Mouse (Mus musculus) hindbrain, postnatal 0 days (tissue): ENCODE measurements at regions not wholly inside any gene's neighbourhood (a gene's known extent, or its start where the extent isn't known, plus 50 kb on each side); places are given as distances from the start of the nearest gene placed in this dataset.

Source experiments
- ATAC-seq: fragments of 200-750 bp; cut with Nextera tagmentation; 2 replicates; pipeline ENCODE4 v1.8.0; 2017; ENCODE audit warnings: mild to moderate bottlenecking, moderate TSS enrichment, moderate library complexity
- DNase-seq: peaks from one replicate; pipeline ENCODE4 v3.0.0-alpha.2; 2015; ENCODE audit warnings: low spot score
- H3K27ac ChIP-seq: fragments of 300-500 bp; sonication (generic); 2 replicates; pipeline ENCODE4 v1.5.1; 2014; ENCODE audit warnings: mild to moderate bottlenecking
- H3K27me3 ChIP-seq: fragments of 300-500 bp; sonication (generic); 2 replicates; pipeline ENCODE4 v1.6.1; 2014; ENCODE audit warnings: low read length, mixed read lengths; ENCODE audit not compliant: insufficient read depth
- H3K36me3 ChIP-seq: fragments of 300-500 bp; sonication (generic); 2 replicates; pipeline ENCODE4 v1.6.1; 2014; ENCODE audit warnings: low read length, mixed read lengths; ENCODE audit not compliant: insufficient read depth
- H3K4me1 ChIP-seq: fragments of 300-500 bp; sonication (generic); 2 replicates; pipeline ENCODE4 v1.6.1; 2014; ENCODE audit warnings: antibody characterized with exemption, low read length, mixed read lengths; ENCODE audit not compliant: insufficient read depth
- H3K4me2 ChIP-seq: fragments of 300-500 bp; sonication (generic); 2 replicates; pipeline ENCODE4 v1.6.1; 2014; ENCODE audit warnings: low read depth, mild to moderate bottlenecking, low read length, moderate library complexity, mixed read lengths
- H3K4me3 ChIP-seq: fragments of 300-500 bp; sonication (generic); 2 replicates; pipeline ENCODE4 v1.5.1; 2014; ENCODE audit warnings: low read length
- H3K9ac ChIP-seq: fragments of 300-500 bp; sonication (generic); replicated peaks from 2 replicates; pipeline ENCODE4 v1.6.1; 2014; ENCODE audit warnings: mild to moderate bottlenecking, low read length, moderate library complexity, mixed read lengths
- H3K9me3 ChIP-seq: fragments of 300-500 bp; sonication (generic); 2 replicates; pipeline ENCODE4 v1.6.1; 2016; ENCODE audit warnings: low read length, mixed read lengths
- CTCF ChIP-seq: IDR thresholded peaks from 2 replicates; pipeline ENCODE4 v1.5.1; 2016; ENCODE audit warnings: antibody characterized with exemption, control low read depth, low read depth
- WGBS: fragments of 180-500 bp; shearing (Covaris S2); extraction: QIAGEN DNeasy Blood & Tissue Kit; methylation state at CpG from one replicate; pipeline ENCODE4 v1.1.7; 2014; 5-methylcytosine and 5-hydroxymethylcytosine counted together

- ATAC-seq = no peak
- Histone ChIP-seq H3K36me3 (no peaks in the 10 kb centered on the region), H3K9me3 (no peaks in the 10 kb centered on the region), H3K4me2 (no peak overlapping the region), H3K27me3 (no peaks in the 10 kb centered on the region), H3K9ac (no peak overlapping the region), H3K4me3 (no peak overlapping the region), H3K4me1 (peaks cover 8% of the 10 kb centered on the region; the same call in 1 of the 2 replicates), H3K27ac (peak overlapping the region; percentile 5; the same call in 1 of the 2 replicates)
- TF ChIP-seq CTCF = no peak
- WGBS = 52% methylated on average over 14 of the region's 14 CpGs
- DNase-seq = peak; percentile 37
Observed at GRCm38 (mm10) chr6:51009526-51010340, 355.5 kb upstream of the Npvf start.

- Histone ChIP-seq H3K27ac (no peak overlapping the region), H3K4me1 (peaks cover 8% of the 10 kb centered on the region), H3K9me3 (no peaks in the 10 kb centered on the region), H3K4me2 (no peak overlapping the region), H3K9ac (no peak overlapping the region), H3K27me3 (no peaks in the 10 kb centered on the region), H3K36me3 (no peaks in the 10 kb centered on the region), H3K4me3 (no peak overlapping the region)
- DNase-seq (no peak), ATAC-seq (no peak)
- no peak for TF ChIP-seq CTCF
- WGBS = 79% methylated on average over 1 of the region's 1 CpGs
Observed at GRCm38 (mm10) chr6:51010536-51010935, 356.3 kb upstream of the Npvf start.

GRCm38 (mm10) chr6:51012086-51012830 lies 358.0 kb upstream of the Npvf start:
- H3K9me3 ChIP-seq = no peaks in the 10 kb centered on the region
- TF ChIP-seq CTCF = no peak
- WGBS = 65% methylated on average over 15 of the region's 15 CpGs
- ATAC-seq (no peak), DNase-seq (no peak)
- no peaks in the 10 kb centered on the region for H3K36me3 ChIP-seq
- no peak overlapping the region for H3K4me2 ChIP-seq
- H3K27ac ChIP-seq = no peak overlapping the region
- no peak overlapping the region for H3K9ac ChIP-seq
- peaks cover 15% of the 10 kb centered on the region for H3K4me1 ChIP-seq
- H3K27me3 ChIP-seq = no peaks in the 10 kb centered on the region
- H3K4me3 ChIP-seq = no peak overlapping the region

GRCm38 (mm10) chr6:51015735-51016134 lies 361.5 kb upstream of the Npvf start:
- Histone ChIP-seq H3K27me3 (no peaks in the 10 kb centered on the region), H3K4me3 (no peak overlapping the region), H3K36me3 (no peaks in the 10 kb centered on the region), H3K9me3 (no peaks in the 10 kb centered on the region), H3K27ac (peak overlapping the region; percentile 46), H3K9ac (no peak overlapping the region), H3K4me1 (peaks cover 15% of the 10 kb centered on the region), H3K4me2 (no peak overlapping the region)
- TF ChIP-seq CTCF = no peak
- ATAC-seq = peak; percentile 76
- peak; percentile 81 for DNase-seq
- WGBS = 13% methylated on average over 2 of the region's 2 CpGs

GRCm38 (mm10) chr6:51016441-51017070 lies 362.3 kb upstream of the Npvf start:
- Histone ChIP-seq H3K36me3 (no peaks in the 10 kb centered on the region), H3K4me2 (no peak overlapping the region), H3K4me1 (peaks cover 14% of the 10 kb centered on the region), H3K27me3 (no peaks in the 10 kb centered on the region), H3K9me3 (no peaks in the 10 kb centered on the region), H3K27ac (peak overlapping the region; percentile 46), H3K4me3 (no peak overlapping the region), H3K9ac (no peak overlapping the region)
- WGBS = 48% methylated on average over 5 of the region's 5 CpGs
- ATAC-seq (peak; percentile 94), DNase-seq (peak; percentile 85)
- no peak for TF ChIP-seq CTCF

GRCm38 (mm10) chr6:51017260-51017999 lies 363.2 kb upstream of the Npvf start:
- no peak for TF ChIP-seq CTCF
- H3K9me3 ChIP-seq = no peaks in the 10 kb centered on the region
- H3K4me3 ChIP-seq = no peak overlapping the region
- peak; percentile 59 for DNase-seq
- no peak for ATAC-seq
- no peak overlapping the region for H3K9ac ChIP-seq
- H3K27ac ChIP-seq = peak overlapping the region; percentile 46; the same call in 1 of the 2 replicates
- 67% methylated on average over 9 of the region's 9 CpGs for WGBS
- no peak overlapping the region for H3K4me2 ChIP-seq
- no peaks in the 10 kb centered on the region for H3K27me3 ChIP-seq
- peaks cover 7% of the 10 kb centered on the region for H3K4me1 ChIP-seq
- no peaks in the 10 kb centered on the region for H3K36me3 ChIP-seq
